Mouse (Mus musculus) spleen, adult 12 weeks (tissue): ENCODE measurements at regions not wholly inside any gene's neighbourhood (a gene's known extent, or its start where the extent isn't known, plus 50 kb on each side); places are given as distances from the start of the nearest gene placed in this dataset.

Experiments
- DNase-seq: peaks from one replicate; pipeline ENCODE4 v3.0.0; 2022; ENCODE audit warnings: low spot score

GRCm38 (mm10) chr15:93879006-93879405 lies 283.3 kb upstream of the Prickle1 start:
- no peak for DNase-seq

GRCm38 (mm10) chr15:93876335-93876734 lies 280.6 kb upstream of the Prickle1 start:
- DNase-seq = no peak

DNA sequence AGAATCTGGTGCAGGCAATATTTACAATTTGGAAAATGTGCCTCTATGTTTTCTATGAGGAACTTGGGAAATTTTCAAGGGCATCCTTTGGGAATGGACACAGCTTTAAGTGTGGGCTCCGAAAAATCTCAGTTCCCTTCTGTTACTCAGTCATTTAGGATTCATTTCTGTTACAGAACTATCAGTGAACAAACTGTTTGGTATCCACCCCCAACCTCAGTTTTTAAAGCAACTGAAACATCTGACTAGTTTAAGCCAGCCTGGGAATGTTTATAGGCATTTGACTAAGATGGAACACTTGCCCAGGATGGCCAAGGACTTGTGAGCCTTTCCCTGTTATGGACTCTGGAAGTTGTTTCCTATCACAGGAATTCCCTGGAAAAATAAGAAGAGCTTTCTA lies 280.0 kb upstream of the Prickle1 start:
- no peak for DNase-seq

DNA sequence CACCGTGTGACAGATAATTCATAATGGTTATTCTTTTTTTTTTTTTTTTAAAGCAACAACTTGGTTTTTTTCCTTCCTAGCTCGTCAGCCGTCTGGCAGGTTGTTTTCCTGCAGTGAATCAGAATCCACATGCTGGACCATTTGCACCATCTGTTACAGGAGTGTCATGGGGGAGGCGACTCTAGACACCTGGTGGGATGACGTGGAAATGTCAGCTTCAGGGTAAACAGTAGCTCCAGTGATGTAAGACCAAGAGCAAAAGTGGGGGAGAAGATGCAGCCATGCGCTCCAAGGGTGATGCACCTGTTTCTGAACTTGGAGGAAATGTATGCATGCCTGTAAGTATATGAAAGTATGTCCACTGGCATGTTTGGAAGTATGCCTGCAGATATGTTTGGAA lies 278.5 kb upstream of the Prickle1 start:
- DNase-seq = no peak

GRCm38 (mm10) chr15:93857336-93857901 lies 261.7 kb upstream of the Prickle1 start:
- no peak for DNase-seq

- no peak for DNase-seq
These were observed 257.5 kb upstream of the Prickle1 start for GRCm38 (mm10) chr15:93853221-93853620.

DNA sequence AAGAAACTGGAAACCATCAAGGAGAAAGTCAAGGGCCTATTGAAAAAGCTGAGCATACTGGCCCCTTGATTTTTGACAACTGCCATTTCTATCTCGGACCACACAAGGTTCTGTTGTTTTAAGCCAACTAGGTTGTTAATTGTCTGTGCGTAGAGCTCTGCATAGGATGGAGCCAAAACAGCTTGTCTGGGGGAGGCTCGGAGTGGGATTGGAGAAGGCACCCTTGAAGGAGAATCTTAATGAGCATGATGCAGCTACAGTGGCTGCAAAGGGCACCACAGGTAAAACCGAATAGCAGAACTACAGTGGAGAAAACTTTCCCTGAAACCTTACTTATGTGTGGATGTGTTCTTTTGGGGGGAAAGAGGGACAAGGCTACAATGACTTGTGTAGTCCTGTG lies 256.4 kb upstream of the Prickle1 start:
- no peak for DNase-seq

DNA sequence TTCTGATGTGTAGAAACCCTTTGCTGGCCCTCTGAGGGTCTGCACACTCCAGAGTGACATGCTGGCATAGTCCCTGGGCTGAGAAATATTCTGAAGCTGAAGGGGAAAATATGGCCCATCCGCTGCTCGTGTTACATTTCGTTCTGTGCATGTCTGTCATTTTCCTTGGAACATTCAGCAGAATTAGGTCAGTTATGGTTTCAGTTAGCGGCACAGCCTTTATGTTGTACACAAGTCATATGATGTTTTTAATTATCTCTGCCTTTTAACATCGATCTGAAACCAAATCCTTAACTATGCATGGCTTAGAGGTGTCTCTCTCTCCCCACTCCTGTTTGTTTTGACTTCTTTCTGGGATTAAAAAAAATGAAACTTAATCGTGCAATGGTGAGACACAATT lies 254.7 kb upstream of the Prickle1 start:
- DNase-seq = no peak

- no peak for DNase-seq
These were observed 253.1 kb upstream of the Prickle1 start for GRCm38 (mm10) chr15:93848830-93849229.

DNA sequence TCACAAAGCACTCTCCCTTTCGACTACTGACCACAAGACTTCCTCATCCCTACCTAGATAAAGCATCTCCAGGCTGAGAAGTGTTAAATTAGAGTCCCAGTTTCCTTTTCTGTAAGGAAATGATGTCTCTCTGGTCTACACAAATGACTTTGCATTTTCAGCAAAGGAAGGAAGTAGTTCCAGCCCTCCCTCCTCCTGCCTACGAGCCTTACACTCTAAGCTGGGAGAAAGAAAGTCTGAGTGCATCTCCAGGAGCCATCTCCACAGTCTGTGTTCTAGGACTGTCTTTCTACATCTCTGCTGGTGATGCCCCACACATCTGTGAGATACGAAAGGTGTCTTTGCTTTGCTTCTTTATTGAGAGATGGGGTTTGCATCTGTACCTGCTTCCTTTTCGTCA lies 251.1 kb upstream of the Prickle1 start:
- no peak for DNase-seq

DNA sequence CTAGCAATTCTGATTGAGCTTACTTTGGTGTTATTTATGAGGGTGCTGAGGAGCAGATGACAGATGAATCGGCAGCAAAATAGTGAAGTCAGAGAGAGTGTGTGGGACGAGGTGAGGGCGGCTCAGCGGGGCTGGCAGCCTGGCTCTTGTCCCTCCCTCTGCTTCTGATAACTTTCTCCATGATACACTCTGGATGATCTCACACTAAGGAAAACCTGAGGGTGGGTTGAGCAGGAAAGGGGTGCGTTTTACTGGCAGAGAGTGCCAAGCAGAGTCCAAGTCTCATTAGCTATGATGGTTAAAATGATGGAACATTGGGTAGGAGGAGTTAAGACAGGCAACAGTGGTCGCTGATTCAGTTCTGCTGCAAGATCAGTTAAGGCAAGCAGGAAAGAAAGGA lies 250.1 kb upstream of the Prickle1 start:
- no peak for DNase-seq

- DNase-seq = no peak
These were observed 237.3 kb upstream of the Prickle1 start for GRCm38 (mm10) chr15:93832956-93833355.

GRCm38 (mm10) chr15:93832431-93832936 lies 236.8 kb upstream of the Prickle1 start:
- no peak for DNase-seq

DNA sequence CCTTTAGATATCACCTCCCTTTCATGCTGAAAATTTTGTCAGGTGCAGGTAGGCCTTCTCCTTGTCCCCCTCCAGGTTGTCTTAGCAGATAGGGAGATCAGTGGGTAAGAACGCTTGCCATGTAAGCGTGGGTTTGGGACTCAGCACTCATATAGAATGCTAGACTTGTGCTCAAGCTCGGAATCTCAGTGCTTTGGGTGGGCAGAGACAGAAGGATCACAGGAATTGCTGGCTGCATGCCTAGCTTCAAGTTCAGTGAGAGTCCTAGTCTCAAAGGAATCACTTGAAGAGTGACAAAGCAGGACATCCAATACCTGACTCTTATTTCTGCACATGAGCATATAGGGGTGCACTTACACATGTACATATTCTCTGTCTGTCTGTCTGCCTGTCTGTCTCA lies 235.5 kb upstream of the Prickle1 start:
- no peak for DNase-seq

DNA sequence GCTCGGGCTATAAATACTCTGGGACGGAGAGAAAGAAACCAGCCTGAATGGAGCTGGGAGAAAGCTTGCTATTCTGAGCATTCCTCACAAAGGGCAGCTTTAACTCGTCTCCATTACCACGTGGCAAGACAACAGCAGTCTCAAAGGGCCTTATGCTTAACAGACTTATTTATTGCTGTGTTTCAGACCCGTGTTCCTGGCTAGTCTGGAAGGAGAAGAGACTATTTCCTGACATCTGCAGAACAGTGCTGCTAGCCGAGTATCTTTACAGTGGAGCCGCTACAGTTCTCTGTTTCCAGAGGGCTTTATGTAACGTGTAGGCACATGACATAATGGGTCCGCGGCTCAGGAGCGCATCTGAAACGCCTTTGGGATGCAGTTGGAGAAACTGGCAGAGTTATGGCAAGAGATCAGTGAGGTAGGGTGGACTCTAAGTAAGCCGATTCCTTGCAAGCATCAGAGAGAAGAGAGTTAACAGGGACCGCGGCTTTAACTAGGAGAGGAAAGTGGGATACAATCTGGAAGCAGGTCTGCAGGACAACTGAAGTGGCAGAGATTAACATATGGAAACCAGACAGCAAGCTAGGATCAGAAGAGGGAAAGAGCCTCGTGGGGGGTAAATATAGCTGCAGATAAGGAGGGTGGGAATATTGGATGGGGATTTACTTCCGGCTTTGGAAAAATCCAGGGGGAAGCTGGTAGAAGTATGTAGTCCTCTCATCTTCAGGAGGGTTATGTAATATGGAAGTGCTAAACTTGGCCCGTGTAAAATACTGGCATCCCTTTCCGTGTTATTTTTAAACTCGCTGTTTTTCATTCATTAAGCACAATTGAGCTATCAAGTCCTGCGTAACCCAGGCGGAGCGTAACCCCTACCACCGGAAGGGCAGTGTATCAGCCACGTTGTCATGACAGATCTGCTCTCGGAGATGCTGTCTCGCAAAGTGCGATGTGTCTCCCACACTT lies 229.3 kb upstream of the Prickle1 start:
- DNase-seq = no peak

- no peak for DNase-seq
These were observed 225.5 kb upstream of the Prickle1 start for GRCm38 (mm10) chr15:93821236-93821635.

- DNase-seq = no peak
These were observed 216.3 kb upstream of the Prickle1 start for GRCm38 (mm10) chr15:93812011-93812410.

DNA sequence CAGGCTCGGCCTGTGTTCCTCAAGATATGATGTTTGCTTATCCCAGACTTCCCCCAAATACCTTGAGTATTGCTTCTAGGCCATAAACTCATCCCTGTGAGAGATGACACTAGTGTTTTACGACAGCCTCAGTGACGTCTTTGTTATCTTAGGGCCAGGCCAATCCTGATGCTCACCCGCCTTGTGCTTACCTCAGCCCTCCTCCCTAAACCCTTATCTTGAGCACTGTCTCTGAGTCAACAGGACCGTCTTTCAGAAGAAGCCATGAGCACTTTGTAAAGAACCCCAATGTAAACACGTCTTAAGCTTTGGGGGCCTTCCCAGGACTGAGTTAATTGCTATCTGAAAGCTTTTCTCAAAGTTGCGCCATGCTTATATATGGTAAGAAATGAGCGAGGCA lies 212.3 kb upstream of the Prickle1 start:
- DNase-seq = no peak

DNA sequence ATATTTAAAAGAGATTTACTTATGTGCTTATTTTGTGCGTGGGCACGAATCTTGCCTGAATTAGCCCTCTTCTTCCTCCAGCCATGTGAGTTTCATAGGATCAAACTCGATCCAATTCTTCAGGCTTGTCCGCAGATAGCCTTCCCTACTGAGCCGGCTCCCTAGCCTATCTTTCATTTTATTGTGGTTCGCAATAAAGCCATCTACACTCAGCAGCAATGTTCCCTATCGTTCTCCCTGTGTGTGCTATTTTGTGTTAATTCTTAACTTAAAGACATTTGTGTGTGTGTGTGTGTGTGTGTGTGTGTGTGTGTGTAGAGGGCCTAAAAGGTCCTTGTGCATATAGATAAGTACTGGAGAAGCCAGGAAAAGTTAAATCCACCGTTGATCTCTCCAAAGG lies 211.8 kb upstream of the Prickle1 start:
- DNase-seq = no peak

- no peak for DNase-seq
These were observed 209.0 kb upstream of the Prickle1 start for GRCm38 (mm10) chr15:93804703-93805102.

DNA sequence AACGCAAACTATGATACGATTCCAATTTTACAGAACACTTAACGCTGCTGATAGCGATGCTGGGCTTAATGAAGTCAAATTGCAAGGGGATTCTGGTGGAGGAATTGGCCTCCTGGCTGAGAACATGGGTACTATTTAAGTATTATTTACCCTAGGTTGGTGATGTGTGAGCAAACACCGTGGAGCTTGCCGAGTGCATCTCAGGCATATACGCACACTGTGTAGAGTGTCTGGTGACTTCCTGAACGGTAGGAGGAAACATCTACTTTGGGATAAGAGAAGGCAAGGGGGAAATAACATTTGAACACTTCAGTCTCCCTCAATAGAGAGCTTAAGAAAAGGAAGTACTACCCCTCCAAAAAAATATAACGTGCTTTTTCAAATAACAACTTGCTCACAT lies 194.8 kb upstream of the Prickle1 start:
- DNase-seq = no peak

- no peak for DNase-seq
These were observed 194.1 kb upstream of the Prickle1 start for GRCm38 (mm10) chr15:93789762-93790161.

GRCm38 (mm10) chr15:93787361-93787760 lies 191.7 kb upstream of the Prickle1 start:
- no peak for DNase-seq
